Mouse (Mus musculus) gastrocnemius, adult 2 months (tissue): ENCODE results near the gene Fam24b. TPM values are rescaled to one million over a fixed set of nuclear protein-coding genes. Genes with fewer than 3 reads are reported as not detected.

ENCODE experiments used
- DNase-seq: peaks from one replicate; pipeline ENCODE4 v3.0.0; 2022
- H3K27ac ChIP-seq: fragments of 200-600 bp; 2 replicates; pipeline ENCODE4 v1.8.1; 2022; ENCODE audit warnings: mild to moderate bottlenecking
- H3K4me3 ChIP-seq: fragments of 200-600 bp; 2 replicates; pipeline ENCODE4 v1.8.1; 2022; ENCODE audit warnings: mild to moderate bottlenecking, moderate library complexity
- CTCF ChIP-seq: fragments of 200-600 bp; IDR thresholded peaks from 2 replicates; pipeline ENCODE4 v1.8.1; 2022; ENCODE audit warnings: antibody characterized with exemption, mild to moderate bottlenecking, moderate library complexity
- intact Hi-C: fragments of 180-260 bp; cut with DNase I; formaldehyde crosslinking; loops from one replicate; pipeline ENCODE4 v1.15.1; 2025
- total RNA-seq, 2 experiments: library from RNA; stranded (reverse); gene quantifications; 2 replicates each; pipeline ENCODE4 v1.2.3; 2021

The Fam24b gene
- total RNA-seq, 2 experiments from 2014 or later: not detected

- no peak for TF ChIP-seq CTCF
- intact Hi-C loops: no loop called here
- no peak for DNase-seq
- H3K4me3 ChIP-seq: no peak overlapping the region
- H3K27ac ChIP-seq: no peak overlapping the region
These were observed 2.4 kb upstream of the Fam24b start for GRCm38 (mm10) chr7:131331688-131332087.

GRCm38 (mm10) chr7:131327054-131327453 is 2.3 kb downstream of the Fam24b start:
- intact Hi-C loops: no loop called here
- Histone ChIP-seq H3K4me3 (no peak overlapping the region), H3K27ac (no peak overlapping the region)
- no peak for TF ChIP-seq CTCF
- no peak for DNase-seq

GRCm38 (mm10) chr7:131322192-131322591 is 7.1 kb downstream of the Fam24b start, which contains the start of gene Cuzd1:
Gene Cuzd1 (minus strand): TSS chr7:131322292.
- no peak within 1 kb of the TSS for H3K4me3 ChIP-seq
- intact Hi-C loops: no loop called here
- peak; percentile 45 for DNase-seq
- no peak for TF ChIP-seq CTCF
- H3K27ac ChIP-seq: no peak within 1 kb of the TSS

- Histone ChIP-seq H3K4me3 (no peak overlapping the region), H3K27ac (no peak overlapping the region)
- no peak for DNase-seq
- TF ChIP-seq CTCF: no peak
- intact Hi-C loops: no loop called here
These were observed 11.0 kb downstream of the Fam24b start for GRCm38 (mm10) chr7:131318340-131318739.

- Histone ChIP-seq H3K4me3 (no peak overlapping the region), H3K27ac (no peak overlapping the region)
- DNase-seq: no peak
- intact Hi-C loops: no loop called here
- no peak for TF ChIP-seq CTCF
These were observed 11.7 kb downstream of the Fam24b start for GRCm38 (mm10) chr7:131317587-131317986.

- DNase-seq: no peak
- no peak for TF ChIP-seq CTCF
- H3K4me3 ChIP-seq: no peak overlapping the region
- H3K27ac ChIP-seq: no peak overlapping the region
- intact Hi-C loops: no loop called here
These were observed 14.8 kb downstream of the Fam24b start for GRCm38 (mm10) chr7:131314493-131314892.

GRCm38 (mm10) chr7:131306733-131307132 is 22.6 kb downstream of the Fam24b start:
- TF ChIP-seq CTCF: no peak
- Histone ChIP-seq H3K4me3 (no peak overlapping the region), H3K27ac (no peak overlapping the region)
- intact Hi-C loops: no loop called here
- DNase-seq: no peak

- intact Hi-C loops: no loop called here
- TF ChIP-seq CTCF: no peak
- Histone ChIP-seq H3K27ac (no peak overlapping the region), H3K4me3 (no peak overlapping the region)
- DNase-seq: no peak
These were observed 26.0 kb downstream of the Fam24b start for GRCm38 (mm10) chr7:131303340-131303739.

GRCm38 (mm10) chr7:131297151-131297550 is 32.2 kb downstream of the Fam24b start:
- no peak overlapping the region for H3K27ac ChIP-seq
- no peak overlapping the region for H3K4me3 ChIP-seq
- peak; percentile 30; the same call in 1 of the 2 replicates for TF ChIP-seq CTCF
- DNase-seq: no peak
- intact Hi-C loops: no loop called here

Other genes with a start within 250 kb of the Fam24b start
- gene 4933402N03Rik, start 183.2 kb downstream of the Fam24b start, total RNA-seq: not detected
- not detected for gene 5430419D17Rik, start 155.1 kb downstream of the Fam24b start, total RNA-seq
- under 1 TPM; 0.38 to 0.86 TPM for gene Cuzd1, start 7.2 kb downstream of the Fam24b start, total RNA-seq
- gene Fam24a, start 4.3 kb upstream of the Fam24b start, total RNA-seq: not detected
- 10 to 100 TPM; 18.5 to 24.0 TPM for gene 2310057M21Rik, start 33.2 kb upstream of the Fam24b start, total RNA-seq
- 10 to 100 TPM; 33.4 to 43.4 TPM for gene Pstk, start 41.6 kb upstream of the Fam24b start, total RNA-seq
- 10 to 100 TPM; 35.4 to 36.2 TPM for gene Ikzf5, start 81.0 kb upstream of the Fam24b start, total RNA-seq
- gene Acadsb, start 81.1 kb upstream of the Fam24b start, total RNA-seq: 100 to 1,000 TPM; 143 to 219 TPM
- not detected for gene Hmx3, start 213.4 kb upstream of the Fam24b start, total RNA-seq
- gene Hmx2, start 219.3 kb upstream of the Fam24b start, total RNA-seq: not detected
- gene Bub3, start 230.7 kb upstream of the Fam24b start, total RNA-seq: 10 to 100 TPM; 28.9 to 31.2 TPM